Mouse (Mus musculus) frontal cortex, postnatal 10 days (tissue): Measurements from ENCODE around the gene Upp2.

Source experiments
- DNase-seq, 2 experiments: peaks; one replicate each; pipeline ENCODE4 v3.0.0; 2022; ENCODE audit warnings: low spot score in 2 of 2, mixed read lengths in 1 of 2

Gene Upp2

DNA sequence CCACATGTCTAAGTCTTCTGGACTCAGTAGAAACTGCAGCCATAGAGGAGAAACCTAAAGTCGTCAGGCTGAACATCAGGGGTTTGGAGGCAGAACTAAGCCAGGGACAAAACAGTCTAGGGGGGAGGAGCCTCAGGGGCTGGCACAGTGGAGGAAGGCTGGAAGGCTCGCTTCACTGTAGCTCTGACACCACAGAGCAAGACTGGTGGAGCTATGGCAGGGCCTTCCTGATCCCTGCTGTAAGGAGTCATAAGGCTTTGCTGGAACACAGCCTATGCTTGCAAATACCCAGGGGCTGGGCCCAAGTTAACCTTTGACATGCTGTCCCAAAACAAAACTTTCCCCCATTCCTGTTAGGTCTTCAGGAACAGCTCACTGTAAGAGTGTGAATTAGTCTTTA is 185.8 kb downstream of the Upp2 start:
- DNase-seq: no peak

DNA sequence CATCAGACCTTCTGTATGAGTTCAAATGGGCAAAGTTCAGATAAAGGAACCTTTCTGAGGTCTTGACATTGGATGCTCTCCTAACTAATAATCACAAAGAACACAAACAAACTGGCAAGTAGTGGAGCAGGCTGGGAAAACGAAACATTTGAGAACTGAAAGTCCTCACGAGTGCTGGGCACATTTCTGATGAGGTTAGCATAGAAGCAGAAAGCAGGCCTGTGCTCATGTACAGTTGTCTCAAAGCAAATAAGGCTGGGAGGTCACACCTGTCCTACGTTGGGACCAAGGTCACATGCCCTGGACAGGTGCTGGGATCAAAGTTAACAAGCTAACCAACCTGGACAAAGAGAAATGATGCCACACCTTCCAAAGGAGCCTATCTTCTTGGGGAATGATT is 187.6 kb downstream of the Upp2 start:
- no peak for DNase-seq

GRCm38 (mm10) chr2:58758081-58758480 is 191.0 kb downstream of the Upp2 start:
- DNase-seq: no peak

DNA sequence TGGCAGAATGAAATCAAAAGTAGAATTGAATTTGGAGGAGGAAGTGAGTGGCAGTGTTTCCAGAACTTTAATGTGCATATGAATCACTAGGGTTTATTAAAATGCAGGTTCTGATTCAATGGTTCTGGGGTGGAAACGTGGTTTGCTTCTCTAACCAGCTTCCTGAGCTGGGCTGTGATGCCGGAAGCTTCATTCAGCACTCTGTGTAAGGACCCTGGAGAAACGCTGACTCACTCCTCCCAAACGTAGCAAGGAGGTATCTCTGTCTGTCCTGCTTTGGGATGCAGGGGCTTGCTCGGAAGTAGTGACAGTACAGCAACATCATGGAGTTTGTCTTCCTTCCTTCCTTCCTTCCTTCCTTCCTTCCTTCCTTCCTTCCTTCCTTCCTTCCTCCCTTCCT is 192.6 kb downstream of the Upp2 start:
- DNase-seq: no peak

GRCm38 (mm10) chr2:58765141-58765540 is 198.0 kb downstream of the Upp2 start:
- peak in 1 of 2 experiments; percentile 19 for DNase-seq

GRCm38 (mm10) chr2:58773833-58774232 is 206.7 kb downstream of the Upp2 start:
- no peak for DNase-seq

DNA sequence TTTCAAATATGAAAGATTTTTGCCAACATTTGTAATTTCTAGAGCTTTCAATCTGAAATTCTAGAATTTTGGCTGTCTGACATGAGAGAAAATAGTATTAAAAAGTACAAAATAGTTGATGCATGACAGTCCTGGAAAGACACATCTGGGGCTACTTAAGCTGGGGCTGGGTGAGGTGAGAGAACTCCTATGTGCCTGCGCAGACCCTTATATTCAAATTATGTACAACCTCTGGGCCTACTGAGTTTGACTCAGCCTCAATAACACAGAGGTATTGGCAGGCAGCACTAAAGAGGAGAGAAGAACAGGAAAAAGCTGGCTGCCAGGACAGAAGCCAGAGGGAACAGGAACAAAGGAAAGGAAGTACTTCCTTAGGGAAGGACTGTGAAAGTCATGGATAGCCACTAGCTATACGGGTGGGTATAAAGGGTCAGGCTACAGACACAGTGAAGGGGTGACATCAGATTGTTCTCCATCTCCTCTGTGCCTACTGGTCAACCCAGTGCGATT is 211.9 kb downstream of the Upp2 start:
- no peak for DNase-seq

GRCm38 (mm10) chr2:58783526-58783925 is 216.4 kb downstream of the Upp2 start:
- no peak for DNase-seq

DNA sequence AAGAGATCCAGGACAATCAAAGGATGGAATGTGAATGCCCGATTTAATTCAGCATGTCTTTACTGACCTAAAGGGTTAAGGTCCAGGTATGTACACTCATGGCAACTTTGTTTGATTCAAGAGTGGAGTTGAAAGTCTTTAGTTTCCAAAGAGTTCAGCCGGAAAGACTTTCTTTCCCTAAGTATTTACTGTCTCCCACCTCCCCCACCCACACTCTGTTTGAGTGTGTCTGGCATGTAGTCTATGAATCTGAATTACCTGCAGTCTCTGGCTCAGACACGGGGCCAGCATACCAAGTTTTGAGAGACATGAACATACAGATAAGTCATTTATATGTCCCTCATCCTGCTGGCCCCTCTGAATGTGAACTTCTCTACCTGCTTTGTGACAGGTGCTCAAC is 219.1 kb downstream of the Upp2 start:
- no peak for DNase-seq

DNA sequence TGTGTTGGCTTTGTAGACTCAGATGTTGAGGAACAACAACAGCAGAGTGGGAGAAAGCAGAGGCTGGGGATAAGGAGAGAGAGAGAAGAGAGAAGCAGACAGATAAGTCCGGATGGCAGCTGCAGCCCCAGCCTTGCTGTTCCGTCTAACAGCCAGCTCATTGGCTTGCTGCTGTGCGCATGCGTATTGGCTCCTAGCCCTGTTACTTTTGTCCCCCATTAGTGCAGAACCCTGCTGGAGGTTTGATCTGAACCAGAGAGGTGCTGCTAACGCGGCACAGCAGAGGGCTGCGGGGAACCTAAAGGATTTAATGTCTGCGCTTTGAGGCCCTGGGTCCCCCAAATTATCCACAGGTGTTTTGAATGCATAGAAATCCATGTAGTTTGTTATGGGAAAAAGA is 219.6 kb downstream of the Upp2 start:
- no peak for DNase-seq

- no peak for DNase-seq
These were observed 220.3 kb downstream of the Upp2 start for GRCm38 (mm10) chr2:58787360-58787759.

DNA sequence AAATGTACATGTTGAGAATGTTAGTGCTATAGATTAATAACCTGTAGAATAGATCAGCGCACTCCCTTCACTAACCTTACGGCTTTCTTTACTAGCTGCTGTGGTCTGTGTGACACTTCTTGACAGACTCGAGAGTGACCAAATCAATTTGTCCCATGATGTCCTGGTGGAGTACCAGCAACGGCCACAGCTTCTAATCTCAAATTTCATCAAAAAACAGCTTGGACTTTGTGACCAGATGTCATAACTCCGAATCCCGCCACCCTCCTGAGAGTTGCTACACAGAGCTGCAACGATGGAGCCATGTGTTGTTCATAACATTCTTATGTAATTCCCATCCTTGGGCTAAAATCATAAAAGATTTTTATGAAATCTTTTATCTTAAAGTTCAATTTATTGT is 222.8 kb downstream of the Upp2 start:
- DNase-seq: no peak

DNA sequence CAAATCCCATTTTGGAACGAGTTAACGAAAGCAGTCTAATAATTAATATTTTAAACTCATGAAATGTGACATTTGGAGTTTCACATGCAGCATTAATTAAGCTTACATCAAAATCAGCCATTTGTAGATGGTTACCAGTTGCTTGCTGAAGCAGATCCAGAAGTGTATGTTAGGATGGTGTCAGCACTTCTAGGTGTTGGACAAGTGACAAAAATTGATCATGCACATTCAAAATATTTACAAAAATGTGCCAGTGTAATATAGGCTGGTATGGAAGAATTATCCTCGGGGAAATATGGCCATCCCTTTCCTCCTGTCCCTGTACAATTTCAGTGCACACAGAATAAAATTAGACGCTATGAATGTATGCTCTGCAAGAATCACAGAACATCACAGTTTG is 223.3 kb downstream of the Upp2 start:
- DNase-seq: no peak

DNA sequence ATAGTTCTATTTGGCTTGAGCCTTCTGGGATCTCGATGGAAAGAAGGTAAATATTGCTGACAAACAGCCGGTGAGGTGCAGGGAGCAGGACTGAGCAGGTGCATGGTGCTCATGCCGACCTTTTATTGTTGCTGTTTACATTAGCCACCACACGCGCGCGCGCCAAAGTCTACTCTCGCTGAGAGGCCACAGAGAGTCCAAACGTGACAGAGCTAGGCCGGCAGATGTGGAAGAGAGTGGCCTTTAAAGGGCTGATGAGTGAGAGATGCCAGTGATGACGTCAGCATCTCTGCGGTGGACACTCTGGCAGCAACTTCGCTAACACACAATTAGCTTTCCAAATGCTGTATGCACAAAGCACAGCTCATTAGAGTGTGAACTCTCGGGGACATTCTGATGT is 227.4 kb downstream of the Upp2 start:
- DNase-seq: no peak

- no peak for DNase-seq
These were observed 228.3 kb downstream of the Upp2 start for GRCm38 (mm10) chr2:58795432-58795831.

GRCm38 (mm10) chr2:58797506-58797905 is 230.4 kb downstream of the Upp2 start:
- no peak for DNase-seq

DNA sequence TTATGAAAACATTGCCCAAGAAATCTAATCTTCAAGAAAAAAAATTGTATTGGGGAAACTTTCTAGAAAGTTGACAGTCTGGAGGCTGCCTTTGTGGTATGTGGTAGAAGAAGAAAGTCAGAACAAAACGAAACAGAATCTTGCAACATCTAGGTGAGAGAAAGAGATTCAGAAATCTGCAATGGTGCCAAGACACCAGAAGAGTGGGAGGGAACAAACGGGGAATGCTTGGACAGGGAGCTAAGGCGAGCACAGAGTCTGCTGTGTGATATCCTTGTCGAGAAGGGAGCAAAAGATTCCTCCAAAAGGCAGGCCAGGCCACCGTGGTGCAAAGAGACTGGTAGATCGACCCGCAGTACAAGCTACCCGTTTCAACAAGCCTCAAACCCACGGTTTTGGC is 232.0 kb downstream of the Upp2 start:
- no peak for DNase-seq

DNA sequence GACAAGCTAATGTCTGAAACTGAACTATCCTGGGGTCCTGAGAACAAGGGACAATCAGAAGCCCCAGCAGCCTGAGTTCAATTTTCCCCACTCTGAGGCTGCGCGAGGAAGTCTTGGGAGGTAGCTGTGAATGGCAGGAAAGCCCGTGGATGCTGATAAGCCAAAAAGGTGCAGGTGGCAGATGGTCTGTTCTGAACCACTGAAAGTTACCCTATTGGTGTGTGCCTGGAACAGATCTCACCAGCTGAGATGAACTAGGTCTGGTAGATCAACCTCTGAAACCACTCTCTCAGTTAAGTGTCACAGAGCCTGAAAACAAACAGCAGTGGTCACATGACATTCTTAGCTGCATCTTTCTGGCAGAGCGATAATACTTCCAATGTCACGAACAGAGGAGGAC is 232.5 kb downstream of the Upp2 start:
- no peak for DNase-seq

DNA sequence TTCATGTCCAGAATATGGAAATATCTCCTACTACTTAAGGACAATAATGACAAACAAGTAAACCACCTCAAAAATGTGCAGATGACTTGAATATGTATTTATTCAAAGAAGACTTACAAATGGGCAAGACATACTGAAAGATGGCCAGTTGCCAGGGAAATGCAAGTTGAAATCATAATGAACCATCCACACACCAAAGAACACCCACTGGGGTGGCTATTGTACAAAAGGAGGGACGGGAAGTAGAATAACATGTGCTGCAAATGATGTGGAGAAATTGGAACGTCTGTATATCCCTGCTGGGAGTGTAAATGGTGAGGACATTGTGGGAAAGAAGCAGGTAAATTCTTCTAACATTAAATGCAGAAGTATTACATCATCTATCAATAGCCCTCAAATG is 245.8 kb downstream of the Upp2 start:
- DNase-seq: no peak

- DNase-seq: no peak
These were observed 262.0 kb downstream of the Upp2 start for GRCm38 (mm10) chr2:58828910-58829600.

- DNase-seq: no peak
These were observed 263.1 kb downstream of the Upp2 start for GRCm38 (mm10) chr2:58829981-58830742.

DNA sequence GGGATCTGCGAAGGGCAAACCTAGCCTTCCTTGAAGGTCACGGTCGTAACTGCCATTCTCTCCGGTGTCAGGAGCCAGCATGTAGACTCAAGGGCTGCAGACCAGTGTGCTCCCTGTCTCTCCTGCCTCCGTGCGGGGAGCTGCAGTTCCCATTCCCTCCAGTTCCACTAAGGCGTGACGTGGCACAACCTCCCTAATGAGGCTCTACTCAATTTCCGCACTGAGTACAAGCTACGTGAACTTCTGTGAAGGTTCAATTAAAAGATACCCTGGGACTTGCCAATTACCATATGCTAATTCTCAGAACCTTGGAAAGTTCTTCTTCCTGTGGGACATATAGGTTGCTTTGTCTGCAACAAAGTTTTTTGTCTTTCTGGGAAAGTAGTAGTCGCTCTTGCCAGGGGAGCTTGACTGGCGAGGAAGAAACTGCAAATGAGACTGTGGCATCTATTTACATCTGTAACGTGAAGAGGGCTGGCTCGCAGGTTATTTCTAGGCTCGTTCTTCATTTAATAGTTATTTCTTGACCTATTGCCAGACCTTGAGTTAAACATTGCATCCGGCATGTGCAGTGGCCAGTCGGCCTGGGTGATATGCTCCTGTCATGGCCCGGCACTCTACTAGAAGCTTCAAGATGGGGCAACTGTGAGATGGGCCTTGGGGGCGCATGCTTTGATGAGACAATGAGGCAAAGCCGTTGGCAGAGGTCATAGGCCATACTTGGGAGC is 265.3 kb downstream of the Upp2 start:
- no peak for DNase-seq

DNA sequence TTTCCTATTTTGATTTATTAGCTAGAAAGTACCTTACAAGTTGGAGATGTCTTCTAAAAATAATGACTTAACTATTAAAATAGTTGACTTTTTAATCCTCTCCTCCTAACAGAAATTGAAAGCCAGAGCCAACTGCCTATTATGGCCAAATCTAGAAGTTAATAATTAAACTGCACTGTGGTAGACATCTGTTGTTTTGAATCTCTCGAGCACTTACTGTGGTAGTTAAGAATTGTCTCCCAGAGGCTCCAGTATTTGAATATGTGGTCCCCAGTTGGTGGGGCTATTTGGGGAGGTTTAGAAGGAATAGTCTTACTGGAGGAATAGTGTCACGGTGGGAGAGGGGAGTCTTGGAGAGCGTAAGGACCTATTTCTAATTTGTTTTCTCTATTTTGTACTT is 273.9 kb downstream of the Upp2 start:
- DNase-seq: no peak
